Mouse (Mus musculus): ENCODE measurements around the gene Siae. TPM values are rescaled to one million over a fixed set of nuclear protein-coding genes. Genes with fewer than 3 reads are reported as not detected.
A peak's percentile ranks its signal among the peaks of the same experiment; 100 is the strongest.

Gene Siae
- total RNA-seq, 4 experiments from 2014 or later, result 8.4 to 10.0 (median 9.1) TPM

DNA sequence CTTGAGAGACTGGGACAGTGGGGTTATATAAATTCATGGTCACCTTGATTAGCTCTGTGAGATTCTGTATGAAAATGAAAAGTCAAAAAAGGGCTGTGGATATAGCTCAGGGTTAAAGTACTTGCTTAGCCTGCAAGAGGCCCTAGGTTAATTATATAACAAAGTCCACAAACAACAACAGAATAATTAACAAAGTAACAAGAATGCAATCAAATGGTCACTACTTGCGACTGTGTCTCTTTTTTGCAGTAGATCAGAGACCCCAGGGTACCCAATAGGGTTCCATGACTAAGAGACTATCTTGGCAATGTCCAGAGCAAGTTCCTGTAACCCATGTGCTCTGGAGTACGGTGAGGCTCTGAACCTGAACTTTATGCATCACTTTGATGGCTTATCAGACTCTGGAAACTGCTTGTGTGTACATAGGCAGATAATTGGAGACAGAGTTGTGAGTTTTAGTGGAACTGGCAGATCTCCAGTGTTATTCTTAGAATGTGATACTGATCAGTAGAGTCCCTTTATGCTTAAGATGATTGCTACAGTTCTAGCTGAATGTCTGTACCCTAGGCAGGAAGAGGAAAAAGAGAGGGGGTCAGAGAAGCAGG lies 13.8 kb downstream of the Siae start:
- no peak for DNase-seq (ENCODE audit: low spot score)

DNA sequence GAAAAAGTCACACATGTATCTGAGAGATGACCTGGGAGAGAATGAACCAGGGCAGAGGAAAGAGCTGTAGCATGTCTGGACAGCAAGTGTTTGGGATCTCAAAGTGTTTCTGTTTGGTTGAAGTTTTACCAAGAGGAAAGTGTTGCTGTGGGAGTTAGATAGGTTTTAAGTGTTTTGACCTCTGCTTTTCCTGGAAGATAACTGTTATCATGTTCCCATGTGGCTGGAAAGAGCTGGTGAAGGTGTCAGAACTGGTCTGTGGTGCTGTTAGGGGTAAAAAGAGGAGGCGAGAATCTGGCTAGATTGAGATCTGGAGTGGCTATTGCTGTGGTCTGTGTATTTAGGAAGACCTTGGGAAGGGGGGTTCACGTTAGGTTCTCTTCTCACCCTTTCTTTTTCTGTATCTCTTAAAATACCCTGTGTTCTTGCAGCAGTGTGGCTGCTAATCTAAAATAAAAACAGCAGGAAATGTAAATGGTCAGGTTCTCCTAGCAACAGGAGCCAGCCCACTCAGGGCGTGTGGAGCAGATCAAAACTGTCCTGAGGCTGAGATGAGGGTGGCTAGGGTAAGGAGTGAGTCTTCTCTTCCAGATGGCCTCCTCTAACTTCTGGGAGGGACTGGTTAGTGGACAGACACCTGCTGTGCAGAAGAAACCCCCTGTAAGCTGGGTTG lies 16.8 kb downstream of the Siae start:
- DNase-seq (ENCODE audit: low spot score), result no peak

DNA sequence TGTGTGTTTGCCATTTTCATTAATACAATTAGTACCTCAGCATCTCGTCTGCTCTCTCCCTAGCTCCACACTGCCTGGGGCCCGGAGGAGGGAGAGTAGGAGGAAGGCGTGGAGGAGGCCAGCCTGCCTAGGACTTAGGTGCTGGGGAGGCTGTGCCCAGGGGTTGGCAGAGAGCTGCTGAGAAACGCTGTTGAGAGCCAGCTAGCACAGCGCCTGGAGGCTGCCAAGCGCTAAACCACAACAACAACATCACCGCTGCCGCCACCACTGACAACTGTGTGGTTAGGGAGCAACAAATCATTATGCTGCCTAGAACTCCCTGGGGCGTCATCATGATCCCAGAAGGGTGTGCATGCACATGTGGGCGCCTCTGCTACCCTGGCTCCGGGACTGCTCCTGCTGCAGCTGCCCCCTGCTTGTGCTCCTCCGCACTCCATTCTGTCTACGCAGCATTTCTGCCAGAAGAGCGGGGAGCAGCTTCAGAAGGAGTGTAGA lies 21.0 kb downstream of the Siae start:
- no peak for DNase-seq (ENCODE audit: low spot score)

DNA sequence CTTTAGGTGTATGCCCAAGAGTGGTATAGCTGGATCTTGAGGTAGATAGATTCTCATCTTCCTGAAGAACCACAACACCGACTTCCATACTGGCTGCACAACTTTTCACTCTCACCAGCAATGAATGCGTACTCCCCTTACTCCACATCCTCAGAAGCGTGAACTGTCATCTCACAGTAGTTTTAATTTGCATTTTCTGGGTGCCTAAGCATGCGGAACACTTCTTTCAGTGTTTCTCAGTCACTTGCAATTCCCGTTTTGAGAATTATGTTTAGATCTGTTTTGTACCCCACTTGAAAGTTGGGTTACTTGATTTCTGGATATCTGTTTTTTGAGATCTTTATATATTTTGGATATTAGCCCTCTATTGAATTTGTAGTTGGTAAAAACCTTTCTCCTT lies 28.1 kb downstream of the Siae start:
- DNase-seq (ENCODE audit: low spot score), result no peak

DNA sequence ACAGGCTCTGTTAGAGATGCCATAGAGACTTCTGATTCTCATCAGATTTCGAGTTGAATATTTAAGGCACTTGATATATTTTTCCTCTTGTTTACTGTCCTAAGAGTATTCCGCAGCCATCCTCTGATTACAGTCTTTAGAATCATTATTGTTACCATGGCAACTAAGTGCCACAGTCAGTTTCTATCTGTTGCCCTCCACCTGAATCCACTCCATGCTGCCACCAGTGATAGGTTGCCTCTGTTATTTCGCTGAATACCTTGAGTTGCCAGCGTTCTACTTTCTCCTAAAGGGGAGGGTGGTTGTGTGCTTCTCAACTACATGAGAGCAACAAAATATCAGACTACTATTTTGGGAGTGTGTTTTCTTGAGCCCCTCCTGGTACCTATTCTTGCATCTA lies 31.2 kb downstream of the Siae start:
- DNase-seq (ENCODE audit: low spot score), result no peak

DNA sequence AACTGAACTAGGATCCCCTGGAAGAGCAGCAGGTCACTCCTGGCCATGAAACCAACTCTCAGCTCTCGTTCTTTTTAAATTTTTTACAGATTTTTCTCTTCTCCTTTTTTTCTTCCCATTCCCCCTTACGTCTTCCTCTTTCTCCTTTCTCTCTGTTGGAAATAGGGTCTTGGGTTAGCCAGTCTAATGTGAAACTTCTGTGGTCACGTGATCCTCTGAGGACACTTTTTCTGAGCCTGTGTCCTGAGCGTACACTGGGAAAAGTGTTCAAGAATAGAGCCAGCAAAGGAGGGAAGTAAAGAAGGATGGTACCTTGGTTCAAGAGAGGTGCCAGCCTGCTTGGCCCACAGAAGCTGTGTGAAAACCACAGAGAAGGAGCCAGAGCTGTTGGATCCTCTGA lies 34.9 kb downstream of the Siae start:
- no peak for DNase-seq (ENCODE audit: low spot score)

DNA sequence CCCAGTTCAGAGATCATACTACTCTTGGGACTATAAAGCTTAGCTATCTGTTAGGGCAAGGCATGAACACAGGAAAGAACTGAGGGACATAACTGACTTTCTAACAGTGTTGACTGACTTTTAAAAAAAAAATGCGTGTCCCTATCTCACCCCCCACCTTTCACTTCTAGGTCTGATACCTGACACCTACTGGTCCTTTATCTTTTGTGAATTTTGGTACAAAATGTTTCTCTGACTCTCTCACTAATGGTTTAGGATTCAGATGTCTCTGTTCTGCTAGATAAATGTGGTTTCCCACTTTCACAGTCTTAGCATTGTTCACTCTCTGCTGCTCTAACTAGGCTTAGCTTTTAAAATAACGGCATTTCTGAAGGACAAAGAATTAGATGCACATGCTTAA lies 36.5 kb downstream of the Siae start:
- no peak for DNase-seq (ENCODE audit: low spot score)

DNA sequence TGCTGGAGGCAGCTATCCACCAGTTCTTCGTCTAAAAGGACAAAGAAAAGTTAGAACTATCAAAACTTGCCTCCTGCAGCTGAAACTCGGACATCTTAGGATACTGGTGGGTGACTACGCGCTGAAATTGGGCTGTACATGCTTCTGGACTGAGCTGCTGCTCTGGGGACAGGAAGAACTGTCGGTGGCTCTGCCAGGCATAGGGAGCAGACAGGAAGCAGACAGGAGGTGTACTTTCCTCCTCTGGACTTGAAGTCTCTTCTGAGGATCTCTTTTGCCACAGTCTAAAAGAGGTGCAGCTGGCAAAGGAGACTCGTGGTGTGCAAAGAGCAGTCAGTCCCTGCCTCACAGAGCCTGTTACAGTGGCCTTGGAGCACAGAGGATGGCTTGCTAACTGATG lies 37.1 kb downstream of the Siae start:
- DNase-seq (ENCODE audit: low spot score), result no peak

DNA sequence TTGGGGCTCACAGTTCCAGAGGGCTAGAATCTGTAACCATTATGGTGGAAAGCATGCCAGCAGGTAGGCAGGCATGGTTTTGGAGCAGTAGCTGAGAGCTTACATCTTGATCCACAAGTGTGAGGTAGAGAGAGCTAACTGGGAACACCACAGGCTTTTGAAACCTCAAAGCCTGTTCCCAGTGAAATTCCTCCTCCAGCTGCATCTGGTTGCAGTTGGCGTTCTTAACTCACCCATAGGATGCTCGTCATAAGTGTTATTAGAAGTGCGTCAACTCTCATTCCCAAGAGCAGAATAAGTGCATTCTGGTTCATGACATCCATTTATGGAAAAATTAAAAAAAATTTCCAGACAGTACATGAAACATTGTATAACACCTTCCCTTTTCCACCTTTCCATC lies 38.2 kb downstream of the Siae start:
- DNase-seq (ENCODE audit: low spot score), result no peak

DNA sequence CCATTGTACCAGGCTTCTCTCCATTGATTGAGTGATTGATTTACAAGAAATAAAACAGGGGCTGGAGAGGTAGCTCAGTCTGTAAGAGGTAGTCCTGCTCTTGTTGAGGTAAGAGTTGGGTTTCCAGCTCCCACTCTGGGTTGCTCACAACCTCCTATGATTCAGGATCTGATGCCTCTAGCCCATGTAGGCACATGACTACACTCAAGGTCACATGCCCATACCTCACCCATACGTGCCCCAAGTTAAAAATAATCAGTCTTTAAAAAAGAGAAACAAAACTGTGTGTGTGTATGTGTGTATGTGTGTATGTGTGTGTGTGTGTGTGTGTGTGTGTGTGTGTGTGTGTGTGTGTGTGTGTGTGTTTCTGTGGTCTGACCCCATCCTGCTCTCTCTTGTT lies 40.1 kb downstream of the Siae start:
- no peak for DNase-seq (ENCODE audit: low spot score)

DNA sequence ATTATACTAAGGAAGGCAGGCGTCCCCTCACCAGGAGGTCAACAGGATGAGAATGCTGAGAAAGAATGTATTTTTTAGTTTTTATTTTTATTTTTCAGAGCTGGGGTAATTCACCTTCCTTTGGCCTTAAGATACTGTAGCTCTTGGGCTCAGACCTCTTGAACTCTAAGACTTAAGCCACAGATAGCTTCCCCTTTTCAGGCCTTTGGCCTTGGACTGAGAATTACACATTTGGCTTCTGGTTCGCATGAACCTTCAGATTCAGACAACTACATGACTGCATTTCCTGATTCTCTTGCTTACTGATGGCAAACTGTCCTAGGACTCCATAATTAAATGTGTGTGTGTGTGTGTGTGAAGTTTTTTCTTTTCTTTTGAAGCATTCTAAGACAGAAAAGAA lies 43.1 kb downstream of the Siae start:
- no peak for DNase-seq (ENCODE audit: low spot score)

DNA sequence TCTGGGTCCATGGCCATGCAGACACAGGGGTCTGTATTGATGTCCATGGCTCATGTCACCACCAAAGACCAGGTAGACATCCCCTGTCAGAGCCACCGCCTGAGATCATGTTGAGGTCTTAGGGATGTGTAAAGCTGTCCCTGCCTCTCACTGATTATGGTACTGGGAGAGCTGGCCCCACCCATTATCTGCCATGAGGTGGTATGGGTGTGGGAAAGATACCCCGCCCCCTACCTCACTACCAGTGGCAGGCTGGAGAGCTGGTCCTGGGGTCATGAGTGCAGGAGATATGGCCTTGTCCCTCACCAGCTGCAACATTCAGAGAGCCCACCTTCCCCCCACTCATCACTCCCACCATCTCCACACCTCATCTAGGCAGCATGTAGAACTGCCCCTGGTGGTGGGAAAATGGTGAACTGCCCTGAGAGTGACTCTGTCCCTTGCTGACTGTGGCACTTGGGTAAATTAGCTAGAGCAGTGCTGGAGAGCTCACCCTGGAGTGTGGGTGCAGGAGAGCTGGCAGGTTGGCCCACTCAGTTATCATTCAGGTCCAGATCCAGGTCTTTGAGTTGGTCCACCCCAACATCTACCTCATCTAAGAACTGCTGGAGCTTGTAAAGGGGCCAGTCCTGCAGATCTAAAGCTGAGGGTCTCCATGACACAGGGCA lies 45.2 kb downstream of the Siae start:
- DNase-seq (ENCODE audit: low spot score), result no peak

DNA sequence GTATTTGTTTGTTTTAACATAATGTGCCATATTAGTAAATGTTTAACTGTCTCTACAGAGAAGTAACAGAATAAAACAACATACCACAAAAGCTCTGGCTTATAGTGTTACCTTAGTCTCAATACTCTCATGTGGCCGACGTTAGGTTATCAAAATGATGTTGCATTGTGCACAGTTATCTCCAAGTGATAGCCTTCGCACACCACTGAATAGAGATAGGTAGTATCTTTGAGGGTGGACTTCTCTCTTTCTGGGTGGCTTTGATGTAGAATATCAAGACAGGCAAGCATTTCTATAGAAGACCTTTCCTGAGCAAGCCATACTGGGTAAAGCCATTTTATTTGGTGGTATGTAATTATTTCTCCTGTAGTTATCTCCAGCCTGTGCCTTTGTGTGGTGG lies 49.6 kb downstream of the Siae start:
- no peak for DNase-seq (ENCODE audit: low spot score)

DNA sequence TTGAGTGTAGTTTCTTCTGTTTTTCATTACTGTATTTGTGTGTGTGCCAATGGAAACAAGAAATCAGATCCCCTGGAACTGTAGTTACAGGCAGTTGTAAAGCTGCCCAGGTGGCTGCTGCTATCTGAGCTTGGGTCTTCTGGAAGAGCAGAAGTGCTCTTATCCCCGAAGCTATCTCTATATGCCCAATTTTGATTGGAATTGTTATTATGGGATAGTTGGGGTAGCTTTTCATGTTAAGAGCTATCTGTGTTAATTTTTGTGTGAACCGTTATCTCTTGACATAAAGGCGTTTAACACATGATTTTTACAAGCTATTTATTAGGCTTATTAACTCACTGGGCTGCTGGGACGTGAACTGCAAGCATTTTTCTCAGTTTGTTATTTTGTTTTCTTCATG lies 54.1 kb downstream of the Siae start:
- DNase-seq (ENCODE audit: low spot score), result no peak

DNA sequence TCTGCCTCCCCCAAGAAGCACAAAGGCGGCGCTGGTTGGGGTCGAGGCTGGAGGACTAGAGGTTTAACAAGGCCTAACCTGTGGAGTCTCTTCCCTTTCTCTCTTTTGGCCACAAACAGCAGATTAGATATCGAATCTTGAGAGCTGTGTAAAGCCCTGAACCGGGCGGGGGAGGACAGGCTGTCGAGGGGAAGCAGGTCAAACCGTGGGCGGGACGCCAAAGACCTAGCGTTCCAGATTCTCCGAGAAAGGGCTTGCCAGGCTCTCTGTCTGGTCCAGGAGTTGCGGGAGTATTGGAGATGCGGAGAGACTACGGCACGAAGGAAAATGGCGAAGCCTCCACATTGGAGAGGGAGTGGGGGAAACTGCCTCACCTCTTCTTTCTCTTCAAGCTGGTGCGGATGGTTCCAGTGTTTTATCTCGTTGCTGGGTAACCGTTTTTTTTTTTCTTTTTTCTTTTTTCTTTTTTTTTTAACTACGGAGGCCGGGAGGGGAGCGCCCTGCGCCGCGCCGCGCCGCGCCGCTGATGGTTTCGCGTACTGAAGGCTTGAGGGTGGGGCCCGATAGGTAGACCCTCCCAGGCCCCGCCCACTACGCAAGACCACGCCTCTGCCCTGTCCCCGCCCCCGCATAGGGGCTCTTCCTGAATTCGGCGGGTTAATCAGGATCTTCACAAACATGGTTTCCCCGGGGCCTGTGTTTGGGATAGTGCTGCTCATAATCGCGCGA lies 57.8 kb downstream of the Siae start, which contains the start of gene Spa17:
Gene Spa17 (minus strand): TSS at position 541 of the 729 bp plus-strand sequence.
- DNase-seq (ENCODE audit: low spot score), result peak; percentile 85

DNA sequence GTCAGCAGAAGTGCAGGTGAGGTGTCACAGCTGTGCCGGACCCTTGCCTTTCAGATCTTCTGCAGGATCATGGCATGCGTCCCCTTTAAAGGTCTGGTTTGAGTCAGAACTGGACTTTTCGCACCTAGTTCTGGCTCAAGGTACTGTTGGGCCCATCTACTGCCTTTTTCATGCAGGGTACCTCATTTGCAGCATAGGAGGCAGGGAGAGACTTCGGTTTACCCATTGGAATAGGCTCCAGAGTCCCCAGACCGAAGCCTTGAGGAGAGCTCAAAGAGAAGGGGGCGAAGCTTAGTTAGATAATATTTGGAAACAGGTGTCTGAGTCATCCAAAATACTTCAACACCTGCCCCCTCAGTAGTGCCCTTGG lies 58.4 kb downstream of the Siae start:
- DNase-seq (ENCODE audit: low spot score), result no peak

DNA sequence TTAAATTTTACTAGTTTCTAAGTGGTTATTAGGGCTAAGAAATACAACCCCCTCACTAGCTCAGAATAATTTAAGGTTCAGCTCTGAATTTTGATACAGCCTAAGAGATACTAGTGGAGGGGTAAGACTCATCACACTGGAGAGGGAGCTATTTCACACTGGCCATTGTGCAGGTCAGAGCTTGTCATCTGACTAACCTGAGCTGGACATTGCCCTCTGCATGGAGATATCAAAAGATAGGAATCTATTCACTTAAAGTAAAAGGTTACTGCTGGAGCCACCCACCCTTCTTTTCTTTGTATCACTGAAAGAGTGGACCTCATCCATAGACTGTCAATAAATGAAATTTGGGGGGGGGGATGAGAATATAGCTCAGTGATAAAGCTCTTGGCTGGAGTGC lies 58.8 kb downstream of the Siae start:
- no peak for DNase-seq (ENCODE audit: low spot score)

DNA sequence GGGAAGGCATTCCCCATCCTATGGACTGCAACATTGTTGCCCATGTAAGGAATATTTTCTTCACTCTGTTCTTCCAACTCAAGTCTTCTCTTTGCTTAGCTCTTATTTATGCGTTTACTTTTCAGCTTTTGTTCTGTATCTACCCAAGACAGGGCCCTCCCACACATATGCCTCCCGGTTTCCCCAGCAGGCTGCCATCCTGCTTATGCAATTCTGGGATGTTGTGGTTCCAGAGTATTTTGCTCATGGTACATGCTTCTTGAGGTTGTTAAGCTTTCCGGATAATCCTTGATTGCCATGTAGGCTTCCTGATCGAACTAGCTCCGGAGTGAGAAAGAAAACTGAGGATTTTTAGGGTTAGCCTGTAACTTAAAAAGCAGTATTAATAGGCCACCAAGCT lies 59.7 kb downstream of the Siae start:
- no peak for DNase-seq (ENCODE audit: low spot score)

DNA sequence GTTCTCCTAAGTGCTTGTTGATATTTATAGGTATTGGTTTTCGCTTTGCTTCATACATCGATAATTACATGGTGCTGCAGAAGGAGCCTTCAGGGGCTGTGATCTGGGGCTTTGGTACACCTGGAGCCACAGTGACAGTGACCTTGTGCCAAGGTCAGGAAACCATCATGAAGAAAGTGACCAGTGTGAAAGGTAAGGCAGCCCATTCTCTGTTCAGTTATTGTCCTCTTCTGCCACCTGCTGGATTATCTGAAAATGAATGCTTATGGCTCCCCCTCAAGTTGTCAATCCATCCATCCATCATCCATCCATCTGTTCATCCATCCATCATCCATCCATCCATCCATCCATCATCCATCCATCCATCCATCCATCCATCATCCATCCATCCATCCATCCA lies 61.3 kb downstream of the Siae start:
- DNase-seq (ENCODE audit: low spot score), result peak; percentile 67

DNA sequence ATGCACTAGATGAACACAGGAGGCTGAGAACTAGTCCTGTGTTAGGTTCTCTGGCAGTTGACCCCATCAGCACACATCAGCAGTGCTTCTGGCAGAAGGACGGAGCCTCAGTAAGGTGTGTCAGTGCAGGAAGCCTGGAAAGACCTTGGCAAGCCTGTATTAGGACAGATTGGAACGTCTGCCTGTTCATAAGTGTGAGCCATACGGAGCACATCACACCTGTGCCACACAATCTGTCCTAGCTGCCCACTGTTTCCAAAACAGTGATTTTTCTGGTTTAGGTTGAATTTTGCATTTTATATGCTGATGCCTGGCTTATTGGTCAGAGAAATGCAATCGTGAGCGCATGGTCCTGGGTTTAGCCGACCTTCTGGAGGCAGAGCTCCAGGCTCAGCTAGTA lies 65.8 kb downstream of the Siae start:
- DNase-seq (ENCODE audit: low spot score), result no peak

DNA sequence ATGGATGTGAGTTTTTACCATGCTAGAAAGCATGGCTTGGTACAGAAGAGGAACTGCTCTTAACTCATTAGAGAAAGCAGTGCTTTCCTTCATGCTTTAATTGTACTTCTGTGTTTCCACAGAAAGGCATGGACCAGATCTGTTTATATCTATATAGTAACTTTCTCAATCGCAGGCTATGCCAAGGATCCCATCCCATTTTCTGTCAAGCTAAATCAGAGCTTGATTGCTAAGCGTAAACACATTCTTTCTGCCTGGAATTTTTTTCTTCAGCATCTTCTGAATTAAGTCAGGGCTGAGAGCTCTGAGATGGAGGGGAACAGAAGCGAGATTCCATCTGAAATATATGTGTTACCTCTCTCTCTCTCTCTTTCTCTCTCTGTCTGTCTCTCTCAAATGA lies 68.5 kb downstream of the Siae start:
- no peak for DNase-seq (ENCODE audit: low spot score)

DNA sequence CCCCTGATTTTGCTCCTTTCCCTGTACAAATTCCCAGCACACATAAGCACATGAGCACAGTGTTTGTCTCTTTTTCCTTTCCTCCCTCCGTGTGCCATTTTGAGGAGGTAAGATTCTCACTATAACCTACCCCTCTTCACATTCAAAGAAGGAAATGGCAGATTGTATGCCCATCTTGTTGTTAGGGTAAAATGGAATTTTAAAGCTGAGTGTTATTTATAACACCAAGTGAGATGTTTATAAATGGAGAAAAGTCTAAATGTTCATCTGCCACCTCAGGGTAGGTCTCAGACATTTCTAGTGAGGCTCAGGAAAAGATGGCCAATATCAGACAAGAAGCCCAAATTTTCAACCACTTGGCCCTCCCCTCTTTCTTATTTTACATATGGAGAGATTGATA lies 69.0 kb downstream of the Siae start:
- DNase-seq (ENCODE audit: low spot score), result no peak

DNA sequence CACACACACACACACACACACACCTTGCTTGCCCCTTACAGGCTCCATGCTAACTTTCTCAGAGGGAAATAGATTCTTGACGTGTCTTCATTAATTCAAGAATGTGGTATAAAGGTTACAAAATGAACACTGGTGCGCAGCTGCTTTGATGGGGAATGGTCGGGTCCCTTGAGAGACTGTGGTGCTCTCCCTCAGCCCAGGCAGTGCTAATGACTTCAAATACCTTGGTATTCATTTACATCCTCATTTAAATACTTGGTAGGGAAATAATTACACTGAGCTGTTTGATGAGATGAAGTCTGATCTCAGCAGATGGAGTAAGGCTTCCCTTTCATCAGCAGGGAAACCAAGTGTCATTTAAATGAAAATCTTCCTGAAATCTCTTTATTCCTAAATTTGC lies 69.6 kb downstream of the Siae start:
- DNase-seq (ENCODE audit: low spot score), result no peak
